Mouse (Mus musculus): ENCODE results near the gene Capza1.
A peak's percentile ranks its signal among the peaks of the same experiment; 100 is the strongest.

The Capza1 gene

GRCm38 (mm10) chr3:104788075-104788474 is 76.2 kb downstream of the Capza1 start, which contains the start of gene Rhoc:
Gene Rhoc (plus strand): TSS chr3:104788375.
- no peak for DNase-seq

- DNase-seq: no peak
Observed at GRCm38 (mm10) chr3:104785284-104785683, 79.0 kb downstream of the Capza1 start.

GRCm38 (mm10) chr3:104783971-104784500 is 80.3 kb downstream of the Capza1 start:
- peak; percentile 36 for DNase-seq

- DNase-seq: peak; percentile 86
Observed at GRCm38 (mm10) chr3:104782061-104782681, 82.1 kb downstream of the Capza1 start.

GRCm38 (mm10) chr3:104781471-104781903 is 82.8 kb downstream of the Capza1 start, which contains the start of gene Fam19a3:
Gene Fam19a3 (minus strand): TSS chr3:104781840.
- DNase-seq: peak; percentile 66

- peak; percentile 88 for DNase-seq
Observed at GRCm38 (mm10) chr3:104780561-104781420, 83.5 kb downstream of the Capza1 start, which contains the start of gene Ppm1j. Gene Ppm1j (plus strand): TSS chr3:104781056.

GRCm38 (mm10) chr3:104779949-104780348 is 84.4 kb downstream of the Capza1 start:
- peak; percentile 79 for DNase-seq

GRCm38 (mm10) chr3:104777342-104777741 is 87.0 kb downstream of the Capza1 start:
- peak; percentile 63 for DNase-seq

- DNase-seq: no peak
Observed at GRCm38 (mm10) chr3:104773301-104773700, 91.0 kb downstream of the Capza1 start.
